Mouse (Mus musculus) G1E (cell line): ENCODE results near the gene St6galnac3.

Experiments
- CTCF ChIP-seq: IDR thresholded peaks from 2 replicates; pipeline ENCODE4 v1.5.1; 2012; ENCODE audit warnings: low read depth, low read length, inconsistent platforms, mixed read lengths
- POLR2AphosphoS5 ChIP-seq: IDR thresholded peaks from 2 replicates; pipeline ENCODE4 v1.6.1; 2012; ENCODE audit warnings: low read depth, low read length, inconsistent platforms; ENCODE audit not compliant: insufficient replicate concordance

DNA sequence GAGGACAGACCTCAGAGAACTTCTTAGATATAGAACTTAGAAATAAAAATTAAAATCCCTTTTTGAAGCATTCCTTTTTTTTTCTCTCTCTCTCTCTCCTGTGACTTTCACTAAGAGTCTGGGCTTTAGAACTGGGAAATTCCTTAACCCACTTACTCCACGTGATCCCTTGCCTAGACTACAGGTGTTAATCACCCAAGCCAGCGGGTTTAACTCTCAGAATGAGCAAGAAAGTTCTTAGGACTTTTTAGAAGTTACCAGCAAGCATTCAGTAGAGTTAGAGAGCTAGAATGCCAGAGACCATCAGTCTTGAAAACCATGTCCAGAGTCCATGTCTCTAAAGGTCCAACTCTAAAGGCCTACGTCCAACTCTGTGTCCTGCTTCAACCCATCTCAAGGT, 23.3 kb upstream of the St6galnac3 start:
- TF ChIP-seq CTCF (no peak), POLR2AphosphoS5 (no peak)
